Mouse (Mus musculus) lung, adult 2 months (tissue): ENCODE data around the gene Coil. TPM values are rescaled to one million over a fixed set of nuclear protein-coding genes. Genes with fewer than 3 reads are reported as not detected.

Experiments
- DNase-seq: peaks from one replicate; pipeline ENCODE4 v3.0.0; 2022
- H3K4me1 ChIP-seq: fragments of 200-500 bp; 2 replicates; pipeline ENCODE4 v1.6.1; 2011; ENCODE audit warnings: low read length; ENCODE audit not compliant: control insufficient read depth, insufficient read depth
- H3K4me3 ChIP-seq: fragments of 200-500 bp; replicated peaks from 2 replicates; pipeline ENCODE3; 2011; ENCODE audit warnings: low read depth, mild to moderate bottlenecking, control low read depth, low read length; ENCODE audit errors: extremely low read depth
- CTCF ChIP-seq: fragments of 200-500 bp; IDR thresholded peaks from 2 replicates; pipeline ENCODE4 v1.5.1; 2011; ENCODE audit warnings: mild to moderate bottlenecking, low read length, control low read depth; ENCODE audit not compliant: insufficient read depth
- POLR2A ChIP-seq: fragments of 200-500 bp; IDR thresholded peaks from 2 replicates; pipeline ENCODE4 v1.6.1; 2011; ENCODE audit warnings: low read depth, mild to moderate bottlenecking, control low read depth, low read length, borderline replicate concordance; ENCODE audit errors: extremely low read depth
- WGBS: fragments of 180-500 bp; shearing (Covaris S2); methylation state at CpG from one replicate; pipeline ENCODE4 v1.1.7; 2018; 5-methylcytosine and 5-hydroxymethylcytosine counted together
- polyA plus RNA-seq: library from polyadenylated mRNA; depleted of rRNA; stranded (reverse); fragments of >200 nt; gene quantifications from 2 replicates; pipeline ENCODE4 v1.2.3, GENCODE M21; 2012; rRNA removed

Coil gene
- 3.5 and 4.0 TPM in 2 replicates for polyA plus RNA-seq

- TF ChIP-seq CTCF: no peak
- TF ChIP-seq POLR2A: no peak
- peak; percentile 23 for DNase-seq
- Histone ChIP-seq H3K4me1 (peaks cover 3% of the 10 kb centered on the region; the same call in 1 of the 2 replicates), H3K4me3 (no peak within 1 kb of the TSS)
- WGBS: 30% methylated on average over 2 of the region's 2 CpGs
These were observed at the start of gene Coil for GRCm38 (mm10) chr11:88970202-88970732. Gene Coil (plus strand): TSS chr11:88970252.

- Histone ChIP-seq H3K4me1 (no peaks in the 10 kb centered on the region; the same call in 1 of the 2 replicates), H3K4me3 (no peak overlapping the region)
- WGBS: 54% methylated on average over 5 of the region's 5 CpGs
- TF ChIP-seq POLR2A (no peak), CTCF (no peak)
- DNase-seq: no peak
These were observed 43.5 kb upstream of the Coil start for GRCm38 (mm10) chr11:88926566-88926965.

- TF ChIP-seq CTCF: no peak
- no peak for TF ChIP-seq POLR2A
- no peaks in the 10 kb centered on the region for H3K4me1 ChIP-seq
- WGBS: 86% methylated on average over 14 of the region's 14 CpGs
- no peak for DNase-seq
- H3K4me3 ChIP-seq: no peak overlapping the region
These were observed 38.1 kb upstream of the Coil start for GRCm38 (mm10) chr11:88931692-88932530.

GRCm38 (mm10) chr11:88933030-88933429, 37.0 kb upstream of the Coil start:
- TF ChIP-seq POLR2A: no peak
- no peak for TF ChIP-seq CTCF
- no peak overlapping the region for H3K4me3 ChIP-seq
- no peaks in the 10 kb centered on the region for H3K4me1 ChIP-seq
- WGBS: 95% methylated on average over 9 of the region's 9 CpGs
- DNase-seq: no peak

- Histone ChIP-seq H3K4me3 (no peak overlapping the region), H3K4me1 (no peaks in the 10 kb centered on the region)
- 93% methylated on average over 19 of the region's 19 CpGs for WGBS
- TF ChIP-seq POLR2A (no peak), CTCF (no peak)
- no peak for DNase-seq
These were observed 35.7 kb upstream of the Coil start for GRCm38 (mm10) chr11:88934089-88935000.

- WGBS: 78% methylated on average over 2 of the region's 2 CpGs
- TF ChIP-seq CTCF: no peak
- no peak for TF ChIP-seq POLR2A
- Histone ChIP-seq H3K4me1 (no peaks in the 10 kb centered on the region), H3K4me3 (no peak overlapping the region)
- DNase-seq: no peak
These were observed 32.2 kb upstream of the Coil start for GRCm38 (mm10) chr11:88937886-88938285.

GRCm38 (mm10) chr11:88938770-88939169, 31.3 kb upstream of the Coil start:
- 97% methylated on average over 2 of the region's 2 CpGs for WGBS
- Histone ChIP-seq H3K4me1 (no peaks in the 10 kb centered on the region), H3K4me3 (no peak overlapping the region)
- DNase-seq: no peak
- no peak for TF ChIP-seq CTCF
- TF ChIP-seq POLR2A: no peak

- DNase-seq: no peak
- Histone ChIP-seq H3K4me3 (no peak overlapping the region), H3K4me1 (no peaks in the 10 kb centered on the region)
- WGBS: 92% methylated on average over 4 of the region's 4 CpGs
- TF ChIP-seq POLR2A (no peak), CTCF (no peak)
These were observed 30.4 kb upstream of the Coil start for GRCm38 (mm10) chr11:88939634-88940033.

GRCm38 (mm10) chr11:88941489-88941888, 28.6 kb upstream of the Coil start:
- WGBS: 75% methylated on average over 12 of the region's 12 CpGs
- Histone ChIP-seq H3K4me3 (no peak overlapping the region), H3K4me1 (no peaks in the 10 kb centered on the region)
- no peak for TF ChIP-seq CTCF
- no peak for TF ChIP-seq POLR2A
- DNase-seq: no peak
